Mouse (Mus musculus) liver, embryonic 11.5 days (tissue): ENCODE results near the gene She. TPM values are rescaled to one million over a fixed set of nuclear protein-coding genes. Genes with fewer than 3 reads are reported as not detected.
A peak's percentile ranks its signal among the peaks of the same experiment; 100 is the strongest.

ENCODE experiments used
- ATAC-seq: fragments of 200-750 bp; cut with Nextera tagmentation; replicated peaks from 2 replicates; pipeline ENCODE4 v1.8.0; 2017; ENCODE audit warnings: moderate number of reproducible peaks, mild to moderate bottlenecking, moderate TSS enrichment, moderate library complexity; ENCODE audit not compliant: low FRiP score
- DNase-seq: peaks from one replicate; pipeline ENCODE4 v3.0.0-alpha.2; 2017; ENCODE audit warnings: low spot score
- H3K27ac ChIP-seq: fragments of 300-500 bp; sonication (generic); 2 replicates; pipeline ENCODE4 v1.5.1; 2014; ENCODE audit warnings: mild to moderate bottlenecking, low read depth, low read length, control low read depth
- H3K27me3 ChIP-seq: fragments of 300-500 bp; sonication (generic); replicated peaks from 2 replicates; pipeline ENCODE4 v1.6.1; 2014; ENCODE audit warnings: low read length, mixed read lengths; ENCODE audit not compliant: control insufficient read depth, insufficient read depth
- H3K36me3 ChIP-seq: fragments of 300-500 bp; sonication (generic); 2 replicates; pipeline ENCODE4 v1.6.1; 2014; ENCODE audit warnings: mild to moderate bottlenecking, low read length, moderate library complexity, mixed read lengths; ENCODE audit not compliant: control insufficient read depth, insufficient read depth
- H3K4me1 ChIP-seq: fragments of 300-500 bp; sonication (generic); replicated peaks from 2 replicates; pipeline ENCODE4 v1.6.1; 2014; ENCODE audit warnings: low read length, mixed read lengths; ENCODE audit not compliant: control insufficient read depth, insufficient read depth
- H3K4me2 ChIP-seq: fragments of 300-500 bp; sonication (generic); 2 replicates; pipeline ENCODE4 v1.6.1; 2014; ENCODE audit warnings: mild to moderate bottlenecking, control low read depth, moderate library complexity
- H3K4me3 ChIP-seq: fragments of 300-500 bp; sonication (generic); 2 replicates; pipeline ENCODE4 v1.5.1; 2014; ENCODE audit warnings: low read depth, low read length, control low read depth
- H3K9ac ChIP-seq: fragments of 300-500 bp; sonication (generic); 2 replicates; pipeline ENCODE4 v1.6.1; 2014; ENCODE audit warnings: low read depth, low read length, control low read depth
- H3K9me3 ChIP-seq: fragments of 300-500 bp; sonication (generic); 2 replicates; pipeline ENCODE4 v1.6.1; 2016; ENCODE audit warnings: low read length, inconsistent platforms, mixed read lengths; ENCODE audit not compliant: control insufficient read depth
- WGBS: fragments of 180-500 bp; shearing (Covaris S2); extraction: QIAGEN DNeasy Blood & Tissue Kit; methylation state at CpG from one replicate; pipeline ENCODE4 v1.1.7; 2014; 5-methylcytosine and 5-hydroxymethylcytosine counted together
- polyA plus RNA-seq: library from polyadenylated mRNA; unstranded; fragments of >200 nt; fragmentation: Nextera tagmentation; extraction: Ambion mirVana; gene quantifications from 2 replicates; pipeline ENCODE4 v1.2.1, GENCODE M21; 2014

She gene
- 3.2 and 3.9 TPM in 2 replicates for polyA plus RNA-seq

- Histone ChIP-seq H3K27ac (peak within 1 kb of the TSS; percentile 38; the same call in 1 of the 2 replicates), H3K4me1 (peaks cover 10% of the 10 kb centered on the region), H3K9ac (peak within 1 kb of the TSS; percentile 58), H3K27me3 (peaks cover 62% of the 10 kb centered on the region), H3K9me3 (no peaks in the 10 kb centered on the region), H3K4me3 (peak within 1 kb of the TSS; percentile 52), H3K4me2 (peak within 1 kb of the TSS; percentile 63), H3K36me3 (no peaks in the 10 kb centered on the region)
- WGBS = 2% methylated on average over 95 of the region's 96 CpGs
- ATAC-seq (no peak), DNase-seq (no peak)
Measured at GRCm38 (mm10) chr3:89830815-89831591, at the start of gene She. TSS of gene She (plus strand) at chr3:89831370.

- no peaks in the 10 kb centered on the region for H3K9me3 ChIP-seq
- peaks cover 44% of the 10 kb centered on the region for H3K36me3 ChIP-seq
- ATAC-seq (no peak), DNase-seq (no peak)
- H3K4me1 ChIP-seq = no peaks in the 10 kb centered on the region
- no peak overlapping the region for H3K4me3 ChIP-seq
- WGBS = 87% methylated on average over 5 of the region's 5 CpGs
- H3K4me2 ChIP-seq = no peak overlapping the region
- H3K9ac ChIP-seq = no peak overlapping the region
- no peaks in the 10 kb centered on the region for H3K27me3 ChIP-seq
- H3K27ac ChIP-seq = no peak overlapping the region
Measured at GRCm38 (mm10) chr3:89781640-89782039, 49.5 kb upstream of the She start.

- Histone ChIP-seq H3K27me3 (no peaks in the 10 kb centered on the region; the same call in 1 of the 2 replicates), H3K4me2 (peak overlapping the region; percentile 32; the same call in 1 of the 2 replicates), H3K4me3 (no peak overlapping the region), H3K9me3 (no peaks in the 10 kb centered on the region), H3K36me3 (peaks cover 28% of the 10 kb centered on the region), H3K4me1 (no peaks in the 10 kb centered on the region), H3K9ac (no peak overlapping the region), H3K27ac (no peak overlapping the region)
- peak; percentile 72 for ATAC-seq
- WGBS = 19% methylated on average over 11 of the region's 11 CpGs
- peak; percentile 51 for DNase-seq
Measured at GRCm38 (mm10) chr3:89784991-89785753, 46.0 kb upstream of the She start.

GRCm38 (mm10) chr3:89786275-89786674 lies 44.9 kb upstream of the She start:
- 72% methylated on average over 6 of the region's 6 CpGs for WGBS
- Histone ChIP-seq H3K9me3 (no peaks in the 10 kb centered on the region), H3K27me3 (no peaks in the 10 kb centered on the region; the same call in 1 of the 2 replicates), H3K4me3 (no peak overlapping the region), H3K4me2 (no peak overlapping the region), H3K36me3 (peaks cover 16% of the 10 kb centered on the region), H3K27ac (no peak overlapping the region), H3K4me1 (no peaks in the 10 kb centered on the region), H3K9ac (no peak overlapping the region)
- no peak for DNase-seq
- ATAC-seq = no peak

- H3K27ac ChIP-seq = no peak overlapping the region
- H3K9me3 ChIP-seq = no peaks in the 10 kb centered on the region
- ATAC-seq (no peak), DNase-seq (no peak)
- H3K4me3 ChIP-seq = no peak overlapping the region
- H3K9ac ChIP-seq = no peak overlapping the region
- H3K36me3 ChIP-seq = no peaks in the 10 kb centered on the region
- no peaks in the 10 kb centered on the region for H3K4me1 ChIP-seq
- 68% methylated on average over 16 of the region's 16 CpGs for WGBS
- no peaks in the 10 kb centered on the region; the same call in 1 of the 2 replicates for H3K27me3 ChIP-seq
- H3K4me2 ChIP-seq = no peak overlapping the region
Measured at GRCm38 (mm10) chr3:89788680-89789352, 42.4 kb upstream of the She start.

- Histone ChIP-seq H3K9ac (no peak overlapping the region), H3K27me3 (no peaks in the 10 kb centered on the region), H3K27ac (no peak overlapping the region), H3K4me2 (no peak overlapping the region), H3K9me3 (no peaks in the 10 kb centered on the region), H3K4me3 (no peak overlapping the region), H3K4me1 (no peaks in the 10 kb centered on the region), H3K36me3 (no peaks in the 10 kb centered on the region)
- no peak for ATAC-seq
- 53% methylated on average over 2 of the region's 2 CpGs for WGBS
- no peak for DNase-seq
Measured at GRCm38 (mm10) chr3:89794616-89795015, 36.6 kb upstream of the She start.

- Histone ChIP-seq H3K4me2 (no peak overlapping the region), H3K27ac (no peak overlapping the region), H3K27me3 (no peaks in the 10 kb centered on the region), H3K4me3 (no peak overlapping the region), H3K9me3 (no peaks in the 10 kb centered on the region), H3K4me1 (no peaks in the 10 kb centered on the region), H3K9ac (no peak overlapping the region), H3K36me3 (no peaks in the 10 kb centered on the region)
- WGBS = 71% methylated on average over 5 of the region's 5 CpGs
- ATAC-seq = no peak
- no peak for DNase-seq
Measured at GRCm38 (mm10) chr3:89795746-89796145, 35.4 kb upstream of the She start.

- 26% methylated on average over 4 of the region's 4 CpGs for WGBS
- Histone ChIP-seq H3K36me3 (no peaks in the 10 kb centered on the region), H3K27me3 (no peaks in the 10 kb centered on the region), H3K4me2 (no peak overlapping the region), H3K4me3 (no peak overlapping the region), H3K4me1 (no peaks in the 10 kb centered on the region), H3K9me3 (no peaks in the 10 kb centered on the region), H3K27ac (no peak overlapping the region), H3K9ac (no peak overlapping the region)
- no peak for DNase-seq
- no peak for ATAC-seq
Measured at GRCm38 (mm10) chr3:89796358-89796757, 34.8 kb upstream of the She start.
